Mouse (Mus musculus): ENCODE results near the gene Oas1g. TPM values are rescaled to one million over a fixed set of nuclear protein-coding genes. Genes with fewer than 3 reads are reported as not detected.
"Not testable (repeated sequence)": the region's sequence is repeated elsewhere in the genome, so short reads cannot be mapped to it uniquely, and the experiment has no call there.

The Oas1g gene
- total RNA-seq, 1 experiment from 2014 or later: not detected

- DNase-seq: no peak
Observed at GRCm38 (mm10) chr5:120890026-120890425, 2.6 kb upstream of the Oas1g start.

- DNase-seq: not testable (repeated sequence)
Observed at GRCm38 (mm10) chr5:120888294-120888815, 942 bp upstream of the Oas1g start.

- DNase-seq: no peak
Observed at GRCm38 (mm10) chr5:120887831-120888230, 418 bp upstream of the Oas1g start.

GRCm38 (mm10) chr5:120881681-120882080, 5.7 kb downstream of the Oas1g start:
- not testable (repeated sequence) for DNase-seq

GRCm38 (mm10) chr5:120878803-120879202, 8.6 kb downstream of the Oas1g start:
- not testable (repeated sequence) for DNase-seq

GRCm38 (mm10) chr5:120877407-120877806, 10.0 kb downstream of the Oas1g start:
- DNase-seq: not testable (repeated sequence)

- not testable (repeated sequence) for DNase-seq
Observed at GRCm38 (mm10) chr5:120876839-120877238, 10.6 kb downstream of the Oas1g start.

GRCm38 (mm10) chr5:120871469-120871868, 15.9 kb downstream of the Oas1g start:
- no peak for DNase-seq

GRCm38 (mm10) chr5:120870782-120871181, 16.6 kb downstream of the Oas1g start:
- DNase-seq: no peak

- DNase-seq: no peak
Observed at GRCm38 (mm10) chr5:120870081-120870480, 17.3 kb downstream of the Oas1g start.

GRCm38 (mm10) chr5:120869436-120870015, 17.9 kb downstream of the Oas1g start:
- no peak for DNase-seq

GRCm38 (mm10) chr5:120865336-120865860, 22.0 kb downstream of the Oas1g start:
- no peak for DNase-seq

- no peak for DNase-seq
Observed at GRCm38 (mm10) chr5:120861121-120861520, 26.3 kb downstream of the Oas1g start, which contains the start of gene Oas1h. TSS of gene Oas1h (plus strand) at chr5:120861421.

GRCm38 (mm10) chr5:120859241-120859640, 28.2 kb downstream of the Oas1g start:
- DNase-seq: no peak

GRCm38 (mm10) chr5:120849601-120850136, 37.7 kb downstream of the Oas1g start:
- peak; percentile 51 for DNase-seq

GRCm38 (mm10) chr5:120847067-120847466, 40.3 kb downstream of the Oas1g start, which contains the start of gene Oas1f:
TSS of gene Oas1f (plus strand) at chr5:120847367.
- DNase-seq: no peak

- peak; percentile 47 for DNase-seq
Observed at GRCm38 (mm10) chr5:120844713-120845112, 42.7 kb downstream of the Oas1g start.

- DNase-seq: peak; percentile 57
Observed at GRCm38 (mm10) chr5:120836731-120837585, 50.5 kb downstream of the Oas1g start.

GRCm38 (mm10) chr5:120833335-120834280, 53.8 kb downstream of the Oas1g start:
- no peak for DNase-seq

GRCm38 (mm10) chr5:120831031-120831430, 56.4 kb downstream of the Oas1g start:
- no peak for DNase-seq
